Mouse (Mus musculus) forebrain, embryonic 14.5 days (tissue): ENCODE data around the gene A930004D18Rik. TPM values are rescaled to one million over a fixed set of nuclear protein-coding genes. Genes with fewer than 3 reads are reported as not detected.

Experiments
- ATAC-seq: fragments of 200-750 bp; cut with Nextera tagmentation; 2 replicates; pipeline ENCODE4 v1.8.0; 2017; ENCODE audit warnings: mild to moderate bottlenecking, moderate library complexity
- DNase-seq: peaks from one replicate; pipeline ENCODE4 v3.0.0-alpha.2; 2015; ENCODE audit warnings: low spot score
- H3K27ac ChIP-seq: fragments of 300-500 bp; sonication (generic); 2 replicates; pipeline ENCODE4 v1.5.1; 2014; ENCODE audit warnings: low read depth, mild to moderate bottlenecking, control low read depth, low read length, moderate library complexity
- H3K27me3 ChIP-seq: fragments of 300-500 bp; sonication (generic); replicated peaks from 2 replicates; pipeline ENCODE4 v1.6.1; 2014; ENCODE audit warnings: low read length, control low read depth, mixed read lengths; ENCODE audit not compliant: control insufficient read depth, insufficient read depth
- H3K36me3 ChIP-seq: fragments of 300-500 bp; sonication (generic); 2 replicates; pipeline ENCODE4 v1.6.1; 2014; ENCODE audit warnings: low read length, control low read depth; ENCODE audit not compliant: control insufficient read depth, insufficient read depth
- H3K4me1 ChIP-seq: fragments of 300-500 bp; sonication (generic); 2 replicates; pipeline ENCODE4 v1.6.1; 2014; ENCODE audit warnings: antibody characterized with exemption, low read length, control low read depth; ENCODE audit not compliant: control insufficient read depth, insufficient read depth
- H3K4me2 ChIP-seq: fragments of 300-500 bp; sonication (generic); 2 replicates; pipeline ENCODE4 v1.6.1; 2014; ENCODE audit warnings: mild to moderate bottlenecking, control low read depth, low read length
- H3K4me3 ChIP-seq: fragments of 300-500 bp; sonication (generic); 2 replicates; pipeline ENCODE4 v1.5.1; 2014; ENCODE audit warnings: low read depth, low read length, control low read depth
- H3K9ac ChIP-seq: fragments of 300-500 bp; sonication (generic); 2 replicates; pipeline ENCODE4 v1.6.1; 2014; ENCODE audit warnings: mild to moderate bottlenecking, low read length, control low read depth, moderate library complexity
- H3K9me3 ChIP-seq: fragments of 300-500 bp; sonication (generic); replicated peaks from 2 replicates; pipeline ENCODE4 v1.6.1; 2016; ENCODE audit warnings: low read length, control low read depth, mixed read lengths; ENCODE audit not compliant: control insufficient read depth
- WGBS: fragments of 180-500 bp; shearing (Covaris S2); extraction: QIAGEN DNeasy Blood & Tissue Kit; methylation state at CpG from one replicate; pipeline ENCODE4 v1.1.7; 2014; 5-methylcytosine and 5-hydroxymethylcytosine counted together
- polyA plus RNA-seq: library from polyadenylated mRNA; unstranded; fragments of >200 nt; fragmentation: Nextera tagmentation; extraction: Ambion mirVana; gene quantifications from 2 replicates; pipeline ENCODE4 v1.2.1, GENCODE M21; 2014

Gene A930004D18Rik
- polyA plus RNA-seq, 1 experiment from 2014 or later = 11.7 TPM

- Histone ChIP-seq H3K9ac (peak within 1 kb of the TSS; percentile 98), H3K27me3 (no peaks in the 10 kb centered on the region), H3K36me3 (no peaks in the 10 kb centered on the region), H3K27ac (peak within 1 kb of the TSS; percentile 100), H3K4me2 (peak within 1 kb of the TSS; percentile 98), H3K4me3 (peak within 1 kb of the TSS; percentile 57), H3K9me3 (no peaks in the 10 kb centered on the region), H3K4me1 (peaks cover 27% of the 10 kb centered on the region)
- no peak for ATAC-seq
- 1% methylated on average over 20 of the region's 20 CpGs for WGBS
- DNase-seq = peak; percentile 64
Measured at GRCm38 (mm10) chr2:18055016-18055928, 17.7 kb upstream of the A930004D18Rik start, which contains the start of gene Mllt10. TSS of gene Mllt10 (plus strand) at chr2:18055237.

GRCm38 (mm10) chr2:18053951-18054530 lies 16.5 kb upstream of the A930004D18Rik start:
- peak; percentile 90 for DNase-seq
- no peak for ATAC-seq
- H3K9ac ChIP-seq = peak overlapping the region; percentile 40; the same call in 1 of the 2 replicates
- peak overlapping the region; percentile 61 for H3K27ac ChIP-seq
- H3K4me2 ChIP-seq = peak overlapping the region; percentile 98
- H3K36me3 ChIP-seq = no peaks in the 10 kb centered on the region
- peaks cover 29% of the 10 kb centered on the region for H3K4me1 ChIP-seq
- WGBS = 5% methylated on average over 2 of the region's 2 CpGs
- H3K9me3 ChIP-seq = no peaks in the 10 kb centered on the region
- H3K27me3 ChIP-seq = no peaks in the 10 kb centered on the region
- 0 out of 2 replicates have a peak overlapping the region, but pooled peaks have one; percentile 1 for H3K4me3 ChIP-seq

- peak overlapping the region; percentile 40; the same call in 1 of the 2 replicates for H3K9ac ChIP-seq
- DNase-seq = peak; percentile 28
- H3K4me1 ChIP-seq = peaks cover 29% of the 10 kb centered on the region
- no peak overlapping the region for H3K4me3 ChIP-seq
- H3K9me3 ChIP-seq = no peaks in the 10 kb centered on the region
- H3K4me2 ChIP-seq = peak overlapping the region; percentile 98; the same call in 1 of the 2 replicates
- no peaks in the 10 kb centered on the region for H3K27me3 ChIP-seq
- H3K27ac ChIP-seq = peak overlapping the region; percentile 61; the same call in 1 of the 2 replicates
- 4% methylated on average over 1 of the region's 1 CpGs for WGBS
- H3K36me3 ChIP-seq = no peaks in the 10 kb centered on the region
- no peak for ATAC-seq
Measured at GRCm38 (mm10) chr2:18053243-18053950, 15.9 kb upstream of the A930004D18Rik start.

GRCm38 (mm10) chr2:18052581-18052980 lies 15.0 kb upstream of the A930004D18Rik start:
- no peak for ATAC-seq
- H3K36me3 ChIP-seq = no peaks in the 10 kb centered on the region
- H3K9me3 ChIP-seq = no peaks in the 10 kb centered on the region
- H3K27ac ChIP-seq = no peak overlapping the region
- H3K9ac ChIP-seq = peak overlapping the region; percentile 32; the same call in 1 of the 2 replicates
- peak overlapping the region; percentile 94 for H3K4me2 ChIP-seq
- no peaks in the 10 kb centered on the region for H3K27me3 ChIP-seq
- 12% methylated on average over 3 of the region's 3 CpGs for WGBS
- DNase-seq = peak; percentile 23
- peaks cover 29% of the 10 kb centered on the region for H3K4me1 ChIP-seq
- H3K4me3 ChIP-seq = no peak overlapping the region

- 9% methylated on average over 3 of the region's 3 CpGs for WGBS
- DNase-seq (no peak), ATAC-seq (no peak)
- Histone ChIP-seq H3K9ac (peak overlapping the region; percentile 100), H3K4me3 (0 out of 2 replicates have a peak overlapping the region, but pooled peaks have one; percentile 98), H3K4me2 (peak overlapping the region; percentile 94), H3K9me3 (no peaks in the 10 kb centered on the region), H3K27me3 (no peaks in the 10 kb centered on the region), H3K27ac (peak overlapping the region; percentile 16), H3K36me3 (no peaks in the 10 kb centered on the region), H3K4me1 (peaks cover 29% of the 10 kb centered on the region)
Measured at GRCm38 (mm10) chr2:18051831-18052170, 14.3 kb upstream of the A930004D18Rik start.

GRCm38 (mm10) chr2:18051026-18051830 lies 13.7 kb upstream of the A930004D18Rik start:
- Histone ChIP-seq H3K9ac (peak overlapping the region; percentile 100), H3K4me3 (peak overlapping the region; percentile 98; the same call in 1 of the 2 replicates), H3K27ac (peak overlapping the region; percentile 100), H3K36me3 (no peaks in the 10 kb centered on the region), H3K9me3 (no peaks in the 10 kb centered on the region), H3K4me1 (peaks cover 29% of the 10 kb centered on the region), H3K27me3 (no peaks in the 10 kb centered on the region), H3K4me2 (peak overlapping the region; percentile 94)
- WGBS = 3% methylated on average over 11 of the region's 11 CpGs
- DNase-seq = peak; percentile 68
- ATAC-seq = no peak

- peak; percentile 83 for DNase-seq
- Histone ChIP-seq H3K27me3 (no peaks in the 10 kb centered on the region), H3K9me3 (no peaks in the 10 kb centered on the region), H3K36me3 (no peaks in the 10 kb centered on the region), H3K4me2 (peak overlapping the region; percentile 94), H3K9ac (peak overlapping the region; percentile 100), H3K4me1 (peaks cover 29% of the 10 kb centered on the region), H3K27ac (peak overlapping the region; percentile 100), H3K4me3 (peak overlapping the region; percentile 98)
- 3% methylated on average over 10 of the region's 10 CpGs for WGBS
- no peak for ATAC-seq
Measured at GRCm38 (mm10) chr2:18050541-18050985, 13.0 kb upstream of the A930004D18Rik start.

GRCm38 (mm10) chr2:18050018-18050417 lies 12.5 kb upstream of the A930004D18Rik start:
- Histone ChIP-seq H3K27ac (peak overlapping the region; percentile 100), H3K4me2 (peak overlapping the region; percentile 94), H3K9me3 (no peaks in the 10 kb centered on the region), H3K36me3 (no peaks in the 10 kb centered on the region), H3K4me3 (peak overlapping the region; percentile 98), H3K27me3 (no peaks in the 10 kb centered on the region), H3K4me1 (peaks cover 29% of the 10 kb centered on the region), H3K9ac (peak overlapping the region; percentile 100)
- 1% methylated on average over 2 of the region's 2 CpGs for WGBS
- ATAC-seq (no peak), DNase-seq (no peak)
